ENCODE assay signal across 11 mouse cellular contexts in the genomic region with DNA sequence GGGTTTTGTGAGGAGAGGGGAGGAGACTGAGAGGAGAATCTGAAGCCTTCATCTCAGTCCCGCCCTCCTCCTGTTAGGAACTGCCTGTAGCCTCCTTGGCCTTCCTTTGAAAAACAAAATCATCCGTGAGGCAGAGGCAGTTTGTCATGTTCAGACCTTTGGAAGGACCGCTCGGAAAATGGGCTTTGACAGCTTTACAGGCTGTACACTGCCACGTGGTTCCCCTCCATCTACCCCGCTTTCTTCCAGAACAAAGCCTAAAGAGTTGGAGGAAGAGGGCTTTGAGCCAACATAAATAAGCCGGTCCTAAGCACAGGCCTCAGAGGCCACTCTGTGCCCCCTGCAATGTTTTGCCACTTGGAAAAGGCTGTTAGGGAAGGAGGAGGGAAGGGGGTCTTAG. TPM values are rescaled to one million over a fixed set of nuclear protein-coding genes. Genes with fewer than 3 reads are reported as not detected.
A peak's percentile ranks its signal among the peaks of the same experiment; 100 is the strongest.
DNase-seq lines count a peak whose midpoint lies in the region; ATAC-seq lines count a peak whose summit lies in the region.
"Had no signal": no experiment of that assay in that cellular context is flagged by ENCODE, and none has a peak within 500 bp of the region (broad histone marks: within the 10 kb centered on the region; RNA-seq: fewer than 3 reads in every experiment).

No protein-coding gene starts in this region.

- H3K9ac ChIP-seq in hindbrain, embryonic 12.5 days = no peak overlapping the region
- no peak overlapping the region for H3K9ac ChIP-seq in midbrain, embryonic 12.5 days (replicated peaks)
- H3K9ac ChIP-seq: embryonic facial prominence, embryonic 15.5 days had no signal

- WGBS in heart, embryonic 10.5 days = 30% methylated on average over 7 of the region's 7 CpGs
- 19% methylated on average over 7 of the region's 7 CpGs for WGBS in hindbrain, embryonic 12.5 days
- WGBS in midbrain, embryonic 12.5 days = 17% methylated on average over 7 of the region's 7 CpGs

- no peak overlapping the region for H3K4me2 ChIP-seq in hindbrain, embryonic 12.5 days (replicated peaks)
- no peak overlapping the region for H3K4me2 ChIP-seq in midbrain, embryonic 12.5 days (replicated peaks)
- H3K4me2 ChIP-seq: embryonic facial prominence, embryonic 15.5 days had no signal

- H3K27ac ChIP-seq in heart, embryonic 10.5 days = peak overlapping the region; percentile 62
- peak overlapping the region; percentile 67; the same call in 1 of the 2 replicates for H3K27ac ChIP-seq in hindbrain, embryonic 12.5 days
- H3K27ac ChIP-seq in midbrain, embryonic 12.5 days (replicated peaks) = peak overlapping the region; percentile 70
- H3K27ac ChIP-seq: embryonic facial prominence, embryonic 15.5 days had no signal

- peak; percentile 78 for ATAC-seq in hindbrain, embryonic 12.5 days (ENCODE audit: low FRiP score)
- peak; percentile 85 for ATAC-seq in midbrain, embryonic 12.5 days (ENCODE audit: low FRiP score, low read depth)

- H3K36me3 ChIP-seq in heart, embryonic 10.5 days = no peaks in the 10 kb centered on the region
- no peaks in the 10 kb centered on the region for H3K36me3 ChIP-seq in hindbrain, embryonic 12.5 days
- H3K36me3 ChIP-seq in midbrain, embryonic 12.5 days = no peaks in the 10 kb centered on the region
- H3K36me3 ChIP-seq: embryonic facial prominence, embryonic 15.5 days had no signal

- DNase-seq in heart, embryonic 10.5 days (ENCODE audit: low spot score) = no peak
- no peak for DNase-seq in heart, adult 8-10 months (ENCODE audit: low spot score)
- DNase-seq in embryo, embryonic 11 days = peak; percentile 81
- DNase-seq in ovary, postnatal 14 days (ENCODE audit: low spot score) = no peak
- no peak for DNase-seq in right cerebral cortex, postnatal 14 days
- DNase-seq in T-cell, adult 2 months (ENCODE audit: low spot score) = no peak

- no peaks in the 10 kb centered on the region for H3K27me3 ChIP-seq in heart, embryonic 10.5 days (ENCODE audit: insufficient read depth, poor library complexity, severe bottlenecking)
- H3K27me3 ChIP-seq in hindbrain, embryonic 12.5 days = no peaks in the 10 kb centered on the region; the same call in 1 of the 2 replicates
- H3K27me3 ChIP-seq in midbrain, embryonic 12.5 days = no peaks in the 10 kb centered on the region
- H3K27me3 ChIP-seq: embryonic facial prominence, embryonic 15.5 days had no signal

- H3K4me1 ChIP-seq in heart, embryonic 10.5 days = peaks cover 17% of the 10 kb centered on the region; the same call in 1 of the 2 replicates
- peaks cover 28% of the 10 kb centered on the region for H3K4me1 ChIP-seq in hindbrain, embryonic 12.5 days
- H3K4me1 ChIP-seq in midbrain, embryonic 12.5 days = peaks cover 42% of the 10 kb centered on the region

- no peak overlapping the region for H3K4me3 ChIP-seq in heart, embryonic 10.5 days
- no peak overlapping the region for H3K4me3 ChIP-seq in hindbrain, embryonic 12.5 days
- no peak overlapping the region for H3K4me3 ChIP-seq in midbrain, embryonic 12.5 days
- H3K4me3 ChIP-seq: embryonic facial prominence, embryonic 15.5 days had no signal

- H3K9me3 ChIP-seq in heart, embryonic 10.5 days = no peaks in the 10 kb centered on the region
- no peaks in the 10 kb centered on the region for H3K9me3 ChIP-seq in hindbrain, embryonic 12.5 days (replicated peaks)
- no peaks in the 10 kb centered on the region for H3K9me3 ChIP-seq in midbrain, embryonic 12.5 days
- H3K9me3 ChIP-seq: embryonic facial prominence, embryonic 15.5 days had no signal

RNA-seq across cellular contexts. Expression of a gene that starts 19.9 kb away (rescaled TPM):
- not detected in 2 replicates for polyA plus RNA-seq in heart, embryonic 10.5 days (2016; fragmentation: Nextera tagmentation; extraction: Ambion mirVana)
- total RNA-seq in heart, adult 8-10 months (2022) = not detected
- polyA plus RNA-seq in hindbrain, embryonic 12.5 days (2016; fragmentation: Nextera tagmentation; extraction: Ambion mirVana) = not detected in 2 replicates
- not detected in 2 replicates for polyA plus RNA-seq in midbrain, embryonic 12.5 days (2016; fragmentation: Nextera tagmentation; extraction: Ambion mirVana)
- polyA plus RNA-seq: C2C12; embryonic facial prominence, embryonic 15.5 days; large intestine, adult 2 months had no signal
